Mouse (Mus musculus): Measurements from ENCODE around the gene Iffo2.
A peak's percentile ranks its signal among the peaks of the same experiment; 100 is the strongest.
"Not testable (repeated sequence)": the region's sequence is repeated elsewhere in the genome, so short reads cannot be mapped to it uniquely, and the experiment has no call there.

Gene Iffo2

DNA sequence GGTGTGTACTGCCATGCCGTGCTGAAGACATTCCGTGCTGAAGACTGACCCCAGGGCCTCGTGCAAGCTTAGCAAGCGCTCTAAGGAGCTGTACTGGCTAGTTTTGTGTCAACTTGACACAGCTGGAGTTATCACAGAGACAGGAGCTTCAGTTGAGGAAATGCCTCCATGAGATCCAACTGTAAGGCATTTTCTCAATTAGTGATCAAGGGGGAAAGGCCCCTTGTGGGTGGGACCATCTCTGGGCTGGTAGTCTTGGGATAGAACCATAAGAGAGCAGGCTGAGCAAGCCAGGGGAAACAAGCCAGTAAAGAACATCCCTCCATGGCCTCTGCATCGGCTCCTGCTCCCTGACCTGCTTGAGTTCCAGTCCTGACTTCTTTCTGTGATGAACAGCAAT is at the start of gene Iffo2:
Gene Iffo2 (plus strand): TSS at position 301 of the 400 bp plus-strand sequence.
- not testable (repeated sequence) for DNase-seq (ENCODE audit: low spot score in 2 of 2)

DNA sequence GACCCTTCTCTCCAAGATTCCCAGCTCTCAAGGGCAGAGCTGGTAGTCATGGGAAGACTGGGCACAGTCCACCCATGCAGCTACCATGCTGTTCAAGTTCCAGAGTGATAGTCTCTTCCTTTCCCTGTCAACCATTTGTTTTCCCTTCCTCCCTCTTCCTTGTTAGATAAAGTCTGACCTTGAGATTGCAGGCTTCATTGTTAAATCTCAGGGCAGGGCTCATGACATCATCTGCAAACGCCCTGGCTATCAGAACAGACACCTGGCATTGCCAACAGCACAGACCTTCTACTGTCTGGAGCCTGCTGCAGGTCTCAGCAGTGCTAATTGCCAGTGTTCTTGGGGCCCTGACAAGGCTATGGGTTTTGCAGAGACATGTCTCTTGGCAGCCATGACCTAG is 48.9 kb upstream of the Iffo2 start:
- DNase-seq (ENCODE audit: low spot score in 2 of 2) = no peak

GRCm38 (mm10) chr4:139483461-139484105 is 46.8 kb upstream of the Iffo2 start:
- no peak for DNase-seq (ENCODE audit: low spot score in 2 of 2)

DNA sequence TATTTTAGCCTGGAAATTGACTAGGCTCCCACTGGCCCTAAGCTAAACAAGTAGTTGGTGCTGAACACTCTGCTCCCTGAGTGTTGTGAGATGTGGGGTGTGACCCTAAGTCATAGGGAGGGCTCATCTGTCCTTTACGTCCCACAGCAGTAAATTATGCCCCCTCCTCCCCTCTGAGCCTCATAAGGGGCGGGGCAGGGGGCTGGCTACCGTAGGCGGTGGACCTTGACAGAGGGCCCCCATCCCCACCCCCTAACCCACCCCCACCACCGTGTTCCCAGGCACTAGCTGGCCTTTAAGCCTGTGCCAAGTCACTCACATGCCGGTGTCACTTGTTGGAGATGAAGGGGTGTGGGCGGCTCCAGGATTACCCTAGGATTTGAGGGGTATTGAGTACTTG is 45.9 kb upstream of the Iffo2 start:
- DNase-seq (ENCODE audit: low spot score in 2 of 2) = no peak

- no peak for DNase-seq (ENCODE audit: low spot score in 2 of 2)
Measured at GRCm38 (mm10) chr4:139487085-139487484, 43.3 kb upstream of the Iffo2 start.

- DNase-seq (ENCODE audit: low spot score in 2 of 2) = no peak
Measured at GRCm38 (mm10) chr4:139488325-139488724, 42.0 kb upstream of the Iffo2 start.

GRCm38 (mm10) chr4:139489946-139490345 is 40.4 kb upstream of the Iffo2 start:
- DNase-seq (ENCODE audit: low spot score in 2 of 2) = peak; percentile 26 to 56

DNA sequence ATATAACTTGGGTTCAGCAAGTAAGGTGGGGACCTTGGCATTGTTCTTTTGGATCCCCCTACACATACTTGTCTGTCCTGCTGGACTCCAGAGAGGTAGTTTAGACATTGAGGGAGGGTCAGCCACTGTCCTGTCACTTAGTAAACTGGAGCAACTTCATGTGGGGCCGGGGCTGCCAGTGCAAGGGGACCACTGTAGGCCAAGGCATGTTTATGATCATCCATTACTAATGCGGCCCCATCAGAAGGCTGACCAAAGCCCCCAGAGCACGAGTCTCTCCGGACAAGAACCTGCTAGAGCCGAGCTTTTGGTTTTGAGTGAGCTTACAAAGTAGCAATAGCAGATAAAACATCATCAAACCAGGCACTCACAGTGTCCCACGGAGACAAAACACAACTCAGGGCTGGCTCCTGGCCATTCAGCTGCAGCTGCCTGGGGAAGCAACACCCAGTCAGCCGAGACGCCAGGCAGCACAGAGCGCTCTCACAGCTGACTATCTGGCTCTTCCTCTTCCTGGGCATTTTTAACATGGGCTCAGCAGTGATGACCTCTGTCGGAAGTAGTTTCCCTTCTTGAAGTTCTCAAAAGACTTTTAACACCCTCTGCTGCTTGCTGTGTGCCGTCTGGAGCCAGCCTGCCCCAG is 39.8 kb upstream of the Iffo2 start:
- DNase-seq (ENCODE audit: low spot score in 2 of 2) = peak; percentile 41 to 45

- DNase-seq (ENCODE audit: low spot score in 2 of 2) = no peak
Measured at GRCm38 (mm10) chr4:139491541-139492170, 38.7 kb upstream of the Iffo2 start.

DNA sequence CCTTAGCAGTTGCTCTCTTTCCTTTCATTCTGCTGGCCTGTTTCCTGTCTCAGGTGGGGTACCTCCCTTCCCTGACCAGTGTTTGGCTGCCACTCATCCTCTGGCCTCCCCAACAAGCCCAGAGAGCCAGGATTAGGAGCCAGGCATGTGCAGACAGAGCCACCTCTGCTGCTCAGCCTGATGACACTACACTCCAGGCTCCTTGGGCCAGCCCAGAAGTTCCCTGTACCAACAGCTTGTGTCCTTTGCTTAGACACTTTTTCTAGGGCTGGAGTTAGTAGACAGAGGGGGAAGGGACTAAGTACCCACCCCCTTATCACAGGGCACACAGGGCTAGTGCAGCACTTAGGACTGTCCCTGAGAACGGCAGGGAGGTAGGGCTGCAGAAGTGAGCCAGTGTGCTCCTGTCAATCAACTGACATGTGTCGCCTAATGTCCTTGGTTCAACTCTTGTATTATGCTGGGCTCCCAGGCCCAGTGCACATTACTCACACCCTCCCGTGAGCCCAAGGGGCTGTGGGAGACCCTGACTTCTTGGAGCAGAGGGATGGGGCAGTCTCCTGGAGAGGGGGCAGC is 38.0 kb upstream of the Iffo2 start:
- DNase-seq (ENCODE audit: low spot score in 2 of 2) = no peak

DNA sequence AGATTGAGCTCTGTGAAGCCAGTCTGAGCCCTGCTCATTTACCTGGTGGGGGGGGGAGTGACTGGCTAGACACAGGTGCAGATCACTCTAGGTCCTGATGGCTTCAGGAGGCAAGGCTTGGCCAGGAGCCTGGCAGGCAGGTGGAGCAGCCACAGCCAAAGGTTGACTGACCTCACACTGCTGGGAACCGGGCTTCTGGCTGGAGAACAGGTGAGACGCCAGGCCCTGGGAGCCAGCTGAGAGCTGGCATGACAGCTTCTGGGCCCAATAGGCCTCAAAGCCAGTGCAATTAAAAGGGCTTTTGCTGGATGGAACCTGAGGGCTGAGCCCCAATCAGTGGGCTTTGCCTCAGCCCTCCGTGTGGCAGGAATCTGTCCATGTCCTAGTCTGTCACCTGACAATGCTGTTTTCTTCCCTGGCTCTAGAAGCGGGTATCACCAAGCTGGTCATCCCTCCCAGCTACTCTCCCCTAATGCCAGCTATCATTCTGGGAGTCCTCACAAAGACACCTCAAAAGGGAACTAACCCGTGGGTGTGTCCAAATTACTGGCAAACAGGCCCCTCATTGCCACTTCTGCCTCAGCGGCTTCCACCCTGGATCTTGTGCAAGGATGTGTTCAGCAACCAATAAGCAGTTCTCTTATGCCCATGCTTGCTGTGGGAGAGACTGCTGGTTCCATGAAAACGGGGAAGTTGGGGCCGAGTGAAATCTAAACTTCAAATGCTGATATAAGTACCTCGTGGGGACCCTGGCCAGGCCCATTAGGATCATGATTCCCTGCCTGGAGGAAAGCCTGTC is 36.9 kb upstream of the Iffo2 start:
- no peak for DNase-seq (ENCODE audit: low spot score in 2 of 2)

GRCm38 (mm10) chr4:139500814-139501213 is 29.5 kb upstream of the Iffo2 start:
- DNase-seq (ENCODE audit: low spot score in 2 of 2) = no peak

- no peak for DNase-seq (ENCODE audit: low spot score in 2 of 2)
Measured at GRCm38 (mm10) chr4:139501702-139502101, 28.6 kb upstream of the Iffo2 start.

DNA sequence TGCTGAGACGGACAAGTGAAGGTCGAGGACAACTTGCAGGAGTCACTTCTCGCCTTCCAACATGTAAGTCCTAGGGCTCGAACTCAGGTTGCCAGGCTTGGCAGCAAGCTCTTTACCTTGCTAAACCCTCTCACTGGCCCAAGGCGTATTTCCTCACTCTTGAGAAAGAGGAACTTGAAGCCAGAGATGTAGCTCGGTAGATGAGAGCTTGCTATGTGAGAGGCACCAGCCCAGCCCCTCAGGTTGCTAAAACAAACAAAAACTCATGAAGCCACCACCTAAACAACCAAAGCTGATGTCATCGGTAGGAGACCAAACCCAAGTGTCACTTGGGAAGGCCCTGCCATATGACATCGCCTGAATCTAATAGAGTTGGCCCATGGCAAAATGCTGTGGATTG is 26.4 kb upstream of the Iffo2 start:
- DNase-seq (ENCODE audit: low spot score in 2 of 2) = no peak

DNA sequence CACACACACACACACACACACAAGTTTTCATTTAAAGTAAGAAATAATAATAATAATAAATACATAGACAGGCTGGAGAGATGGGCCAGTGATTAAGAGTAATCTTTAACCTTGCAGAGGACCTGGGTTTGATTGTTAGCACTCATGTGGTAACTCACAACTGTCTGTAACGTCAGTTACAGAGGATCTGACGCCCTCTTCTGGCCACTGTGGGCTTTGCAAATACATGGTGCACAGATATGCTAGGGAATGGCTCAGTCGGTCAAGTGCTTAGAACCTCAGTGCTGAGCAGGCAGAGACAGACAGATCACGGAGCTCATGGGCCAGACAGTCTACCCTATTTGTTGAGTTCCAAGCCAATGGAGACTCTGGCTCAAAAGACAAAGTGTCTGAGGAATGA is 24.6 kb upstream of the Iffo2 start:
- no peak for DNase-seq (ENCODE audit: low spot score in 2 of 2)

DNA sequence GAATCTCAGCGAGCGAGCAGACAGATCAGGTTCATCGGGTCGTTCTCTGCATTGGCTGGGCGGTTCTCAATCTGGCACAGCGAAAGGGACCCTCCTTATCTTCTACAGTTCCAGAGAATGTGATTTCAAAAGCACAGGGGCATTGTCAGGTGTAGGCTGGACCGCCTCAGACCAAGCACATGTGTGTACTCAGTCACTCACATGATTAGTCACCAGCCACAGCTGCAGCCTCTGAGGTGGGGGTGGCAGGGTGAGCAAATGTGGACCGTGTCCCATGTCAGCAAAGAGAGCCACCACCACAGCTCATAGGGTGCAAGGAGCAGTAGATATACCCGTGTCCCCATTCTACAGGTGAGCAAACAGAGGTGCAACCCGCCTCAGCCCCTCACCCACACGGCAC is 23.6 kb upstream of the Iffo2 start:
- DNase-seq (ENCODE audit: low spot score in 2 of 2) = no peak

DNA sequence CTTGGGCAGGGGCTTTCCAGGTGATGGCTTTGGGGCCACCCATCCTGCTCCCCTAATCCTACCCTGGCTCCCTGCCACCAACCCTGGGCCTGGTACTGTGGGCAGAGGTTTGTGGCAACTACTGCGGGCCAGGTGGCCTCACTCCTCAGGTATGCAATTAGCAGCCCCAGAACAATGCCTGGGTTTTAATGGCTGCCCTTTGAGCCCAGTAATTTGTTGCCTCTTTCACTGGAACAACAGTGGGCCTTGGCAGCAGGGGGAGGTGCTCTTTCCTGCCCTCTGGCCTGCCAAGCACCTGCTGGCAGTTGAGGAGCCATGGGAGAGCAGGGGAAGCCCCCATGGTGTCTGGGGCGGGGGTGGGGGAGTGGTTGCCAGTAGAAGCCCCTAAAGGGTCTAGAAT is 21.3 kb upstream of the Iffo2 start:
- DNase-seq (ENCODE audit: low spot score in 2 of 2) = no peak

- DNase-seq (ENCODE audit: low spot score in 2 of 2) = no peak
Measured at GRCm38 (mm10) chr4:139511557-139511956, 18.8 kb upstream of the Iffo2 start.

- DNase-seq (ENCODE audit: low spot score in 2 of 2) = no peak
Measured at GRCm38 (mm10) chr4:139512985-139513384, 17.4 kb upstream of the Iffo2 start.

DNA sequence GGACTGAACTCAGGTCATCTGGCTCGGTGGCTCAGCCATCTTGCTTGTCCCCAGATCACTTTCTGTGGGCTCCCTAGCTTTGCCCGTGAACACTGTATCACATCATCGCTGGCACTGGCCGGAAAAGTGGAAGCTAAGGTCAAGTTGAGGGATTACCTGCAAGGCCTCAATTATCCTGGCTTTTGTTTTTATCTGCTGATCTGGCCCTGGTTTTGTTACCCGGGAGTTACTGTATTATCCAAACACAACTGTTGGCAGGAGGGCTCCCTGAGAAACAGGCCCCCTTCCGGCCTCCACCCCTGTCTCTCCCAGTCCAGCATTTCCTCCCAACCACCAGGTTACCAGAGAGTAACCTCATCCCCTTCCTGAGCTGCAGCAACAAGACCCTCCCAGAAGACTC is 11.1 kb upstream of the Iffo2 start:
- DNase-seq (ENCODE audit: low spot score in 2 of 2) = no peak

DNA sequence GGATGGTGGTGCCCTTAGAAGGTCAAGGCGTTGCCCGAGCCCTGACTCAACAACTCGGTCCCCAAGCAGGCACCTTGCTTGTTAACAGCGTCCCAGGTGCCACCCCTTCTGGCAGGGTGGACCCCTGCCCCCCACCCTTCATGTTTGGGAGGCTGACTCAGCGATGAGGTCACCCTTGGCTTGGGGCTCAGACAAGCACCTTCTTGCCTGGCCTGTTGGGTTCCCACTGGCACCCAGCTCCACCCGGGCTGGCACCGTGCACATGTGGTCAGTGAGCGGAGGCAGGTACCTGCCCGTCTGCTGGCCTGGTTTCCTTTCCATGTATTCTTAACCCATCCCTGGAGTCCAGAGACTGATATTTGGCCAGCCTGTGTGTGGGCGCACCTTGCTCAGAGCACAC is 8.4 kb upstream of the Iffo2 start:
- DNase-seq (ENCODE audit: low spot score in 2 of 2) = no peak

GRCm38 (mm10) chr4:139526475-139526874 is 3.9 kb upstream of the Iffo2 start:
- peak; percentile 10 to 28 for DNase-seq (ENCODE audit: low spot score in 2 of 2)

Data from frontal cortex, postnatal 36 days (tissue).